Mouse (Mus musculus) heart, embryonic 14.5 days (tissue): ENCODE measurements around the gene AK157302. TPM values are rescaled to one million over a fixed set of nuclear protein-coding genes. Genes with fewer than 3 reads are reported as not detected.

Source experiments
- microRNA counts: library from miRNA; unstranded; fragments of <30 nt; microRNA quantifications from one replicate; lab custom pipeline; 2016
- microRNA-seq: library from miRNA; unstranded; fragments of <30 nt; microRNA quantifications from one replicate; pipeline ENCODE4, GENCODE M21; 2016
- polyA plus RNA-seq: library from polyadenylated mRNA; unstranded; fragments of >200 nt; fragmentation: Nextera tagmentation; extraction: Ambion mirVana; gene quantifications from 2 replicates; pipeline ENCODE4 v1.2.1, GENCODE M21; 2014

AK157302 gene
- polyA plus RNA-seq, 1 experiment from 2014 or later = 0.57 TPM

MicroRNAs encoded within 50 kb of the gene (microRNA counts, 519-probe panel; counts per million panel counts)
- 322 counts per million, percentile 70 among the panel's probes with 10 or more counts for microRNA mmu-miR-1896 (lab: Ali Mortazavi, UCI)

Small RNA genes within 50 kb of the gene (microRNA-seq; reads per million reads assigned to microRNA genes)
- not detected for gene Mir1896

Other genes with a start within 250 kb of the AK157302 start
- gene Gpx5, start 202.5 kb upstream of the AK157302 start, polyA plus RNA-seq = not detected in 2 replicates
- gene Gpx6, start 183.1 kb upstream of the AK157302 start, polyA plus RNA-seq = not detected in 2 replicates
- gene Olfr1367, start 148.3 kb upstream of the AK157302 start, polyA plus RNA-seq = not detected in 2 replicates
- 6.9 and 8.1 TPM in 2 replicates for gene Zscan12, start 132.4 kb upstream of the AK157302 start, polyA plus RNA-seq
- gene Zkscan3, start 92.5 kb upstream of the AK157302 start, polyA plus RNA-seq = 67.1 and 67.3 TPM in 2 replicates
- 2.4 and 3.6 TPM in 2 replicates for gene Pgbd1, start 54.2 kb upstream of the AK157302 start, polyA plus RNA-seq
- gene Zscan26, start 41.5 kb upstream of the AK157302 start, polyA plus RNA-seq = 28.1 and 29.9 TPM in 2 replicates
- 2.0 and 2.1 TPM in 2 replicates for gene Nkapl, start 26.7 kb upstream of the AK157302 start, polyA plus RNA-seq
- gene Zkscan4, start 16.3 kb upstream of the AK157302 start, polyA plus RNA-seq = 1.7 and 1.9 TPM in 2 replicates
- not detected in 2 replicates for gene Gm10065, start 15.8 kb upstream of the AK157302 start, polyA plus RNA-seq
- 15.0 and 17.5 TPM in 2 replicates for gene Gm11273, start 6.2 kb downstream of the AK157302 start, polyA plus RNA-seq
- gene Zkscan8, start 35.9 kb downstream of the AK157302 start, polyA plus RNA-seq = 6.3 and 7.2 TPM in 2 replicates
- 0.07 and 0.11 TPM in 2 replicates for gene Olfr1366, start 47.6 kb downstream of the AK157302 start, polyA plus RNA-seq
- gene Olfr1535, start 64.7 kb downstream of the AK157302 start, polyA plus RNA-seq = not detected in 2 replicates
- gene Olfr1364, start 86.5 kb downstream of the AK157302 start, polyA plus RNA-seq = not detected in 2 replicates
- gene Olfr1362, start 118.8 kb downstream of the AK157302 start, polyA plus RNA-seq = not detected in 2 replicates
- gene Olfr11, start 147.3 kb downstream of the AK157302 start, polyA plus RNA-seq = not detected in 2 replicates
- not detected in 2 replicates for gene Olfr1361, start 168.2 kb downstream of the AK157302 start, polyA plus RNA-seq
- gene Olfr1360, start 182.2 kb downstream of the AK157302 start, polyA plus RNA-seq = not detected in 2 replicates
- not detected in 2 replicates for gene Olfr1359, start 202.9 kb downstream of the AK157302 start, polyA plus RNA-seq
- gene Hist1h2bl, start 220.9 kb downstream of the AK157302 start, polyA plus RNA-seq = 1.2 and 1.4 TPM in 2 replicates
- 12.2 and 15.1 TPM in 2 replicates for gene Hist1h2ai, start 221.2 kb downstream of the AK157302 start, polyA plus RNA-seq
- 2.4 and 4.4 TPM in 2 replicates for gene Hist1h3h, start 222.4 kb downstream of the AK157302 start, polyA plus RNA-seq
- gene Hist1h2bm, start 226.8 kb downstream of the AK157302 start, polyA plus RNA-seq = 1.00 TPM in 2 replicates
- gene Hist1h4j, start 239.8 kb downstream of the AK157302 start, polyA plus RNA-seq = 0.50 and 0.58 TPM in 2 replicates